Mouse (Mus musculus) large intestine, adult 2 months (tissue): ENCODE data around the gene Cd177. TPM values are rescaled to one million over a fixed set of nuclear protein-coding genes. Genes with fewer than 3 reads are reported as not detected.
A peak's percentile ranks its signal among the peaks of the same experiment; 100 is the strongest.
"Not testable (repeated sequence)": the region's sequence is repeated elsewhere in the genome, so short reads cannot be mapped to it uniquely, and the experiment has no call there.

Experiments used
- DNase-seq: peaks from one replicate; pipeline ENCODE4 v3.0.0-alpha.2; 2012; ENCODE audit warnings: low read depth, low spot score
- WGBS: fragments of 180-500 bp; shearing (Covaris S2); methylation state at CpG from one replicate; pipeline ENCODE4 v1.1.7; 2018; 5-methylcytosine and 5-hydroxymethylcytosine counted together
- polyA plus RNA-seq: library from polyadenylated mRNA; depleted of rRNA; stranded (reverse); fragments of >200 nt; gene quantifications from 2 replicates; pipeline ENCODE4 v1.2.3, GENCODE M21; 2012; rRNA removed

Gene Cd177
- 20.1 and 21.8 TPM in 2 replicates for polyA plus RNA-seq

DNA sequence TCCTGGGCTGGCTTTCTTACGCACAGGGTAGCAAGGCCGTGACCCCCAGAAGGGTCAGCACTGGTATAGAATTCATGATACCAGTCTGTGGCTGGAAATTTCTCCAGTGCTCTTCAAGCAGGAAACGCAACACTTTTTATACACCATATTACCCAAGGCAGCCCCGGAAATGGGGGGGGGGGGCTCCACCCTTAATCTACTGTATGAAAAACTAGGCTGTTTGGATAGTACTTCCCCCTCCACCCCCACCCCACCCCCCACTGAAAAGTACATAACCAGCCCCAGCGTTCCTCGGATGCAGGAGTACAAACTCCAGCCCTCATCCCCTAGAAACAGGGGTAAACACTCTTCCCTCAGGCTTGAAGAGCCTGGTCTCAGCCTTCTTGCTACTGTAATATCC is at the start of gene Cd177:
Cd177 (minus strand) TSS at position 101 of the 400 bp plus-strand sequence.
- 35% methylated on average over 6 of the region's 6 CpGs for WGBS
- DNase-seq = no peak

DNA sequence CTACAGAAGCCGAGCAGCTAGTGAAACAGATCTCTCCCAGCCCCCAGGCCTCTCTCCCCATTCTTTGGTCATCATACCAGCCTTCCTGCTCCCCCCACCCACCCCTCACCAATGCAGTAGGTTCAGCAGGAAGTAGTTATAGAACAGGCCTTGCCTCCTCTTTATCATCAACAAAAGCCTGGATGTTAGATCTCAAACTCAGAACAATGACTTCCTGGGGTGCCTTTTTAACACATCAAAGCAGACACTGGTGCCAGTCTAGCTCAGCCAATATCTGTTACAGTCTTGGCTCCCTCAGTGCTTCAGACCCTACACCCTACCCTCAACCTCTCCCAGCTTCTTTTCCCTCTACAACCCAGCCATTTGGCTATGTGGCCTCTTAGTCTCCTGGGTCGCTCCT is 48.9 kb upstream of the Cd177 start:
- 46% methylated on average over 2 of the region's 2 CpGs for WGBS
- no peak for DNase-seq

DNA sequence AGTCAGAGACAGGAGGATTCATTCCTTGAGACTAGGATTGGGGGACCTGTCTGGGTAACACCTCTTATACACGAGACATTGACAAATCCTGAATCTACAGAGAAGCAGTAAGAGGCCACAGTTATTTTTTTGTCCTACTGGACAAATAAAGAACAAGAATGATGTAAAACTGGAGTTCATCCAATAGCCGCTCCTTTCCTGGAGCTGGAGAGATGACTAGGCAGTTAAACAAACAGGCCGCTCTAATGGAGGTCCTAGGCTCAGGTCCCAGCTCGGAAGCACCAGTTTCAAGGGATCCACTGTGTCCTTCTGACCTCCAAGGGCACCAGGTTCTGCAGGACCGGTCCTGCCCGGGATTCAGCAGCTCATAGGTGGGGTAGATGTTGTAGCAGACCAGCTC is 44.7 kb upstream of the Cd177 start:
- DNase-seq = no peak
- 19% methylated on average over 6 of the region's 6 CpGs for whole genome bisulfite sequencing

DNA sequence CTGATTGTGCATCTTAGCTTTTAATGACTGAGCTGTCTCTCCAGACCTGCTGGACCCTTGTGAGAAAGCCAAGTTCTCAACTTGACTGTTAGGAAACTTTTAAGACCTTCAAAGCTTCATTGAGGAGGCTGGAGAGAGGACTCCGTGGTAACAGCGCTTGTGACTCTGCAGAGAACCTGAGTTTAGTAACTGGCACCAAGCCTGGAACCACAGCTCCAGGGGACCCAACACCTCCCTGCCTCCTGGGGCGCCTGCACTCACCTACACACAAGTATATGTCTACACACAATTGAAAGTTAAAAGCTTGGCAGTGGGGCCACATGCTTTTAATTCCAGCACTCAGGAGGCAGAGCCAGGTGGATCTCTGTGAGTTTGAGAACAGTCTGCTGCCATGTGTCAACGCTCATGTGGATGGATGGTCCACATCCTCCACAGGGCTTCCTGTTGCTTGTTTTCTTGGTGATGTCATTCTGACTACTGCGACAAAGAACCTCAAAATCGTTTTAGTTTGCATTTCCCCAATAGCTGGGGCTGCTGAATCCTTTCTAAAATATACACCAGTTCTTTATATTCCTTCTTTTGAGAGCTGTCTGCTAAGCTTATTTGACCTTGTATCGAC is 42.1 kb upstream of the Cd177 start:
- WGBS = 66% methylated on average over 7 of the region's 7 CpGs
- no peak for DNase-seq

DNA sequence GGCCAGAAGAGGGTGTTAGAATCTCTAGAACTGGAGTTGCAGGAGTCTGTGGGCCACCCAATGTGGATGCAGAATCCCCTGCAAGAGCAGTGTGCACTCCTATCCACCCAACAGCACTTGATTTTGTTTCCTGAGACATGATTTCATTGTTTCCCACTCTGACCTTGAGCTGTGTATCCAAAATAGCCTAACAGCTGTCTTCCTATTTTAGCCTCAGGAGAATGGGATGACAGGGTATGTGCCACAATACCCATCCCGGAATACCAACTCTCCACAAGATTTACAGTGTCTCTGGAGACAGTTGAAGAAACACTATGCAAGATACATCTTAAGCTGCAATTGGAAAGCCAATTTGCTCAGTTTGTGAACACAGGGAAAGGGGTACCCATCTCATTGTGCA is 37.8 kb upstream of the Cd177 start:
- no peak for DNase-seq
- WGBS = 85% methylated on average over 1 of the region's 1 CpGs

DNA sequence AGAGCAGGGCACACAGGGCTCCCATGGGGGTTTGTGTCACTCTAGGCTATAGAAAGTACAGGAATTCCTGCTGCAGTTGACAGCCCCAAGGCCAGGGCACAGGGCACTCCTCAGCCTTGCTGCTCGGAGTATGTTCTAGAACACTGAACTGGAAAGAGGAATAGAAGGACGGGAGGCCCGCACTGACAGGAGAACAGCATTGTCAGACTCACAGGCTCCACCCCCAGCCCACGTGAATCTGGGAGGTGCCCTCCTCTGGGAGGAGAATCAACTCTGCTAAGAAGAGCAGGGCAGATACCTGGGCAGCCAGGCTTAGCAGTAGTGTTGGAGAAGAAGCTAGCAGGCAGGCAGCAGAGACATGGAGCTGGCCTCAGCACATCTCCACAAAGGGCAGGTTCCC is 16.8 kb upstream of the Cd177 start, which contains the start of gene Ceacam10:
Ceacam10 (plus strand) TSS at position 289 of the 400 bp plus-strand sequence.
- peak; percentile 31 for DNase-seq
- 15% methylated on average over 4 of the region's 4 CpGs for WGBS

DNA sequence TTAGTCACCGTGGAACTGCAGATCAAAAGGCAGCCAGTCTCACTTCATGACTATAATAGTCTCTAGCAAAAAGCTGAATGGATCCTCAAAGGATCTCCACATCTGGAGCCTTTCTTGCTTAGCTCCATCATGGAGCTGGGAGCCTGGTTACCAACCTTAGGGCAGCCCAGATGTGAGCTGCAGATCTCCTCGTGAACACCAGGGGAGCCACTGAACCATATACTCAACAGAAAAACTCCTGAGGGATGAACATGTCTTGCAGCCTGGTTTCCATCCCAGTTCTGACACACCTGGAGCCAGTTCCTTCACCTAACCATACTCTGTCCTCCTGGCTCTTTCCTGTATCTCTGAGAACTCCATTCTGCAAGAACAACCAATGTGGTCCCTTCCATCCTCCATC is 16.0 kb upstream of the Cd177 start:
- WGBS = 79% methylated on average over 2 of the region's 2 CpGs
- DNase-seq = no peak

DNA sequence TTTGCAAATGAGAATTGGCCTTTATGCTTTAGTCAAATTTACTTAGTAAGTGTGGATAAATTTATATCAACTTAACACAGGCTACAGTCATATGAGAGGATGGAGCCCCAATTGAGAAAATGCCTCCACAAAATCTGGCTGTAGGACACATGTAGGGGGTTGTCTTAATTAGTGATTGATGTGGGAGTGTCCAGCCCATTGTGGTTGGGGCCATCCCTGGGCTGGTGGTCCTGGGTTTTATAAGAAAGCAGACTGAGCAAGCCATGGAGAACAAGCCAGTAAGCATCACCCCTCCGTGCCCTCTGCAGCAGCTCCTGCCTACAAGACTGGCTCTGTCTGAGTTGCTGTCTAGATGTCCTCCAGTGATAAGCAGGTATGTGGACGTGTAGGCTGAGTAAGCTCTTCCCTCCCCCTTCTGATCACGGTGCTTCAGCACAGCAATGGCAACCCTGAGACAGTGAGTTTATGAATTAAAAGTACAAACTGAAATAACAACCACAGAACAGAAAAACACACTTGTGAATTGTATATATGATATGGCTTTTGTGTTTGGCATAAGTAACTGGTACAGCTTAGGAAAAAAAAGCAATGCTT is 13.9 kb upstream of the Cd177 start:
- no peak for DNase-seq
- WGBS = 50% methylated on average over 3 of the region's 3 CpGs

DNA sequence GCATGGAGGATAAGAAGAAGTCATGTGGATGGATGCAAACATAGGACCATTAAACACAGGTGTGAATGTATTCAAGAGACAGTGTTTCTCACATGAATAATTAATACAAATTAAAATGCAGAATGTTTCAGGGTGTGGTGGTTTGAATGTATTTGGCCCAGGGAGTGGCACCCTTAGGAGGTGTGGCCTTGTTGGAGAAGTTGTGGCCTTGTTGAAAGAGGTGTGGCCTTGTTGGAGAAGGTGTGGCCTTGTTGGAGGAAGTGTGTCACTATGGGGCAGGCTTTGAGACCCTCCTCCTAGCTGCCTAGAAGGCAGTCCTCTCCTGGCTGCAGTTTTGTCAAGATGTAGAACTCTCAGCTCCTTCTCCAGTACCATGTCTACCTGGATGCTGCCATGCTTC is 11.2 kb upstream of the Cd177 start:
- no peak for DNase-seq

DNA sequence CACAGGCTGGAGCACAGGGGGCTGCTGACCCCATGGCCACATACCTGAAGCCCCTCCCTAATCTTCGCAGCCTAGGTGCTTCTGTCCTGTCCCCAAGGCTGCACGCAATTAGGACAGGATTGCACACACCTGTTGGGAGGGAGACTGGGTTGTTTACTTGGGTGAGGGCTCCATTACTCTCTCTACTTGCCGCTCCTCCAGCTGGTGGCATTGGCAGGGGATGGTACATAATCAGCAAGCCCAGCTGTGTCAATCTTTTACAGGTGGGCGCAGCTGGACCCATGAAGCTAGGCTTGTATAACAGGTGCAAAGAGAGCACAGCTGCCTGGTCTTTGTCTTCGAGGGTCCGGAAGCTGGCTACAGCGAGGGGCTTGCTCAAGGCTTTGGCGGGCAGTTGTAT is 2.5 kb upstream of the Cd177 start:
- peak; percentile 31 for DNase-seq
- WGBS = 34% methylated on average over 8 of the region's 8 CpGs

DNA sequence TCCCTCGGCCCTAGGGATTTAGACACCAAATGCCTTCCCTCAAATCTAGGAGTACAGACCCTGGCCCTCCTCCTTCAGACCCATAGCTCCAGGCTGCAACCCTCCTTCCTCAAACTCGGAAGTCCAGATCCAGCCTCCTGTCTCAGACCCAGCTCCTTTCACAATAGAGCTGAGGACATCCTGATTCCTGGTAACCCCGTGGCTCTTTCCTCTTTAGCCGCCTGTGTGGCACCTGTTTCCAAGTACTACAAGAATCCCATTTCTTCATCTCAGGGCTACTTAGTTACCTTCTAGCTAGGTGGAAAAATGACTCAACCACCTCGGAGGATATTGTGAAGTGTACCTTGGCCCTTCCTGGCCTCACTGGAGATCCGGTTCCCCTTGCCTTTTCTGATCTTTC is 1.1 kb upstream of the Cd177 start:
- DNase-seq = no peak
- 41% methylated on average over 6 of the region's 6 CpGs for WGBS

DNA sequence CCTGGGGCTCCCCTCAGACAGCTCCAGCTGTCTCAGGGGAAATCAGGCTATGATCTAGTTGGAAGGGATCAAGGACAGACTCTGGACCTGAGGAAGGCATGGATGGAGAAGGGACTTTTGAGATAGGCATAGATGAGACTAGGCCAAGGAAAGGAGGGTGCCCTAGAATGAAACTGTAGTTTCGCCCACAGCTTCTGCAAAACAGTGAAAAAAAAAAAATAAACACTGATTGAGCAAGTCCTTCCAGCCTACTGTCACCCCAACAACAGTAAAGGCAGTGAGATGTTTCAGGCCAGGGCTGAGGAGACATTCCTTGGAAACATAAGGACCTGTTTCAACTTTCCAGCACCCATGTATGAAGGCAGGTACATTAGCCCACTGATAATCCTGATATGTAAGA is 1.6 kb downstream of the Cd177 start:
- DNase-seq = no peak
- 68% methylated on average over 1 of the region's 1 CpGs for WGBS

DNA sequence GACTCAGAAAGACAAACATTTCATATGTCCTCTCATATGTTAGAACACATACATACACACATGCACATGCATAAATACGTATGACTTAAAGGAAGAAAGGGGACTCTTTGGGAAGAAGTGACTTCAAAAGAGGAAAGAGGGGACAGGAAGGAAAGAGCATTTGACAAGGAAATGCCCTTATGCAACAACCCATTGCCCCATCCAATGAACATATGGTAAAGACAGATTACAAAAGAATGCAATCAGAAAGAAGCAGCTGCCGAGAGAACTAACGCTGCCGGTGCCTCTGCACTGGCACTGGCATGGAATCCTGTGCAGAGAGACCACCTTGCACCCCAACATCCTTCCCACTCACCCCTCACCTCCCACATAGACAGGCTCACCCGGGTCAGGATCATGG is 6.6 kb downstream of the Cd177 start:
- WGBS = 64% methylated on average over 5 of the region's 5 CpGs
- no peak for DNase-seq

DNA sequence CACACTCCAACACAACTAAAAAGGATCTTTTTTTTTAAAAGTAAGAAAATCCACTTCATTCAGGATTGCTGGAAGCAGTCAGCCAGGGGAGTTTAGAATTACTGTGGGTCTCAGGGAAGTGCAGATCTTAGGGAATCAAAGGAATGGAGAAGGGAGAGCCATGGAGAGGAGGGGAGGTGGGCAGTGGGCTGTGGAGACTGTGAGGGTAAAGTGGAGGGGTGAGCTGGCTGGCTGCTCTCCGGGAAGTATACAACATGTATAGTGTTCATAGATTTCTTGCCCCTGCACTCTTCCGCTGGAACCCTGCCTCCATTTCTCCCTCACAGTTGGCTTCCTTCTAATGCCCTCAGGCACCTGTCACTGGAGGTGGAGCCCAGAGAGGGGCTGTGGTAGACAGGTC is 8.5 kb downstream of the Cd177 start:
- DNase-seq = no peak
- WGBS = 92% methylated on average over 2 of the region's 2 CpGs

DNA sequence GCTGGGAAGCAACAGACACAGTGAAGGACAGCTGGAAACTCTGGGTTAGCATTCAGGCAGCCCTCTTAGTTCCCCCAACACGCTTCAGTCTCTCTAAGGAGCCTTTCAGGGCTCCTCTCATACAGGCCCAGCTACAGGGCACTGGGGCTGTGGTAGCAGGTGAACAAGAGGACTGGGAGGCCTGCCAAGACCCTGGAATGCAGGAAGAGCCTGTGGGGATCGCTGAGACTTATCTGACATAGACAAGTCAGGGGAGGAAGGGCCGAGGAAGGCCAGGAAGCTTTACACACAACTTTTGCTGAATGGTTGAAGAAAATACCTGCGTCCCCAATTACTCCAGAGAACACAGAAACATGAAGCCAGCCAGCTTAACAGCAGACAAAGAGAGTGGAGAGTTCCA is 9.4 kb downstream of the Cd177 start:
- 25% methylated on average over 4 of the region's 4 CpGs for whole genome bisulfite sequencing
- no peak for DNase-seq

DNA sequence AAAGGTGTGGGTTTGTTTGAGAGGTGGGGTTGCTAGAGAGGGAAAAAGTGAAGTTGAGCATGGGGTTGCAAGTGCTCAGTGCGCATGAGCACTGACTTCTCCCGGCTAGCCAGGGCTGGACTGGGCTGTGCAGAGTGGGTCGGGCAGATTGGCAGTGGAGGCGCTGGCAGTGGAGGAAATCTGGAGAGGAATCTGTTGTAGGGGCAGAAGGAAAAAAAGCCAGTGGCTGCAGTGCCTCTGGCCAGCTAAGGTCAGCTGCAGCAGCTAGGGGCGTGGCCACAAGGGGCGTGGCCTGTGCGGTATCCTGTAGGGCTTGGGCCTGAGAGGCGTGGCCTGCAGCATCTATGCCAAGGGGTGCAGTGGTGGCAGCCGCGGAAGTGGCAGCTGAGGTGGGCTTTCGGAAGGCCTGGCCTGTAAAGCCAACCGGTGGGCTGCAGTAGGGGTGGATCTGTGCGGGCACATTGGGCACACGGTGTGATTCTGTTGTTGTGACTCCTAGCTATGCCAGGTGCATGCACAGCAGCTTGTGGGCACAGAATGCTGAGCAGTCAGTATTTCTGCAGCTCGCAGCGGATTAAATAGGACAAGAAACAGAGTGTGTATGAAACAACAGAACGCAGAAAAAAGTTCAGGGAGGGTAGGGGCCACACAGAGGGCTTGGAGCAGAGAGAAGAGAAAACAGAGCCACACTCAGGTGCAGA is 24.0 kb downstream of the Cd177 start:
- DNase-seq = no peak
- WGBS = 19% methylated on average over 17 of the region's 17 CpGs

DNA sequence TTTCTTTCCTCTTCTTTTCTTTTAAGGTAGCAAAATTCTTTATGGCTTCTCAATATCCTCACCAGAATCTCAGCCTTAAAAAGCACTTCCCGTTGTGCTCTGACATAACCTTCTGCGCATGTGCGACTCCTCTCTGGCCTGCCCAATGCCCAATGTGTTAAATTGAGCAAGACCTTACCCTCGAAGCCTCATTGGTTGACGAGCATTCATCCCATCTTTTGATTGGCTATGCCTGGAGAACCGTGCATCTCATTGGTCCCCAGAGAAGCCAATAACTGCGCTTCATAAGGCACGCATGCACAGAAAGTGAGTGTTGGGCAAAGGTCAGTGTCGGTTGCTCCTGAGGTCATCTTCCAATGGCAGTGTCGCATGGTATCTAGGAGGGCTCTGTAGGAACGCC is 33.3 kb downstream of the Cd177 start, which contains the start of gene Gm4763:
Gm4763 (minus strand) TSS at position 101 of the 400 bp plus-strand sequence.
- DNase-seq = not testable (repeated sequence)
- WGBS = 88% methylated on average over 11 of the region's 11 CpGs

DNA sequence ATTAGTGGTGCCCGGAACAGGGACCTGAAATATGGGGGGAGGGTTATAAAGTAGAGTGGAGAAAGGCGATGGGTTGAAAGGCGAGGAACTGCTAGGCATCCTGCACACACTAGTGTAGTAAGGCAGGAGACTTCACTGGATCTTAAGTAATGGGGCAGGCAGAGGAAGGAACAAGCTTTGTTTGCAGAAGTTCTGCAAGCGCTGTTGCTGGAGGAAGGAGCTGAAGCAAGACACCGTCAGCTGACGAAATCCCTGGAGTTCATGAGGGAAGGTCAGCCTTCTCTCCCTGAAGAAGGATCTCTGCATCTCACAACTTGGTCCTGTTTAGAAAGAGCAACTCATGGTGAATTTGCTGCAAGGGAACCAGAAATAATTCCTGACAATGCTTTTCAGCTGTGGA is 45.1 kb downstream of the Cd177 start:
- WGBS = 55% methylated on average over 6 of the region's 6 CpGs
- DNase-seq = no peak

DNA sequence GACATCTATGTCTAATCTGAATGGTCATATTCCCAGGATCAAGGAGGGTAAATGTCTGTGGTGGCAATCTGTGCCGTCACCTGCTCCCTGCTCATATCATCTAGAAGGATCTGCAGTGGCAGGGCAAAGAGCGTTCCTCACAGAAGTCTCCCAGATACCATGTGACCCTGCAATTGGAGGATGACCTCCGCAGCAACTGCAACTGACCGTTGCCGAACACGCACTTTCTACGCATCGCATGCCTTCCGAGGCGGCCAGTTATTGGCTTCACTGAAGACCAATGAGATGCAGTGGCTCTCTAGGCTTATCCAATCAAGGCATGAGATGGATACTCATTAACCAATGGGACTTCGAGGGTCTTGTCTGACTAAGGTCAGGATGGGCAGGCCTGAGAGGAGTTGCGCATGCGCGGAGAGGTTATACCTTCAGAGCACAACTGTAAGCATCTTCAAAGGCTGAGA is 51.2 kb downstream of the Cd177 start, which contains the start of gene BC049730:
BC049730 (plus strand) TSS at position 411 of the 461 bp plus-strand sequence.
- WGBS = 91% methylated on average over 14 of the region's 14 CpGs

DNA sequence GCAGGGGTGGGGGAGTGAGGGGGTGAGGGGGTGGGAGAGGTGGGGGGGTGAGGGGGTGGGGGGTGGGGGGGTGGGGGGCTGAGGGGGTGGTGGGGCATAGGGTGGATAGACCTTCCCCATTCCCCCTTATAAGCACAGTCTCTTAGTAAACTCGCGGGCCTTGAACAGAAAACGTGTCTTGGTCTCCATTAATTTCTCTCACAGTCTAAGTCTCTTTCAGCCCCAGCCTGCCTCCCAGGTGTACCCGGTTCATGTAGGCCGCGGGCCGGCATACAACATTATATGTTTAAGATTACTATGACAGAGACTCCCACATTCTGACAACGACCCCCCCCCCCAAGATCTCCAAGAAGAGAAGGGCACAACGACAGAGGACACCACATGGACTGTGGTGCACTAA is 57.3 kb downstream of the Cd177 start:
- 76% methylated on average over 9 of the region's 9 CpGs for WGBS

More for the DNA sequence above, 51.2 kb downstream of the Cd177 start, which contains the start of gene BC049730:
- no peak for DNase-seq

DNA sequence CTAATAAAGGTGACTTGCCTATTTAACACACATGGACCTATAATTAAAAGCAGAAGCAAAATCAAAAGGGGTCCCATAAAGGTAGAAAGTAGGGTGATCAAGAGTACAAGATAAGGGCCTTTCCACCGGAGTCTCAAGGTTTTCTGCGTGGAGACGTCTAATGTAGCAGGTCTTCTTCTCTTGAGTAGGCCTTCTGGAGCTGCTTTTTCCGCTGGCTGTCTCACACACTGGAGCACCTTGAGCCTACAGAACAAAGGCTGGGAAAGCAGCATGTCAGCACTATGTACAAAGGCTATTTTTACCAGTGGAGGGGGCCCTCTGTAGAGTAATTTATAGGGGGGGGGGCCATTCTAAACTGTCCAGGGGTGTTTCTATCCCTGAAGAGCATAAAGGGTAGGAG is 62.2 kb downstream of the Cd177 start:
- WGBS = 98% methylated on average over 4 of the region's 4 CpGs
- DNase-seq = not testable (repeated sequence)

More for the DNA sequence above, 57.3 kb downstream of the Cd177 start:
- DNase-seq = not testable (repeated sequence)
